Mouse (Mus musculus): ENCODE measurements around the gene S100a4. TPM values are rescaled to one million over a fixed set of nuclear protein-coding genes. Genes with fewer than 3 reads are reported as not detected.
A peak's percentile ranks its signal among the peaks of the same experiment; 100 is the strongest.

Gene S100a4
- not detected in 2 replicates for polyA plus RNA-seq (2015; fragmentation: Nextera tagmentation; extraction: Ambion mirVana)

GRCm38 (mm10) chr3:90603623-90604022 is at the start of gene S100a4:
Gene S100a4, plus strand, starts transcription at chr3:90603771.
- peaks cover 9% of the 10 kb centered on the region for H3K4me1 ChIP-seq (replicated peaks)
- H3K4me2 ChIP-seq: no peak within 1 kb of the TSS
- ATAC-seq (ENCODE audit: low read depth): no peak
- H3K9ac ChIP-seq: no peak within 1 kb of the TSS
- WGBS: 61% methylated on average over 3 of the region's 3 CpGs
- no peaks in the 10 kb centered on the region for H3K36me3 ChIP-seq
- H3K27me3 ChIP-seq: no peaks in the 10 kb centered on the region
- H3K9me3 ChIP-seq: no peaks in the 10 kb centered on the region
- H3K27ac ChIP-seq (replicated peaks): no peak within 1 kb of the TSS
- no peak within 1 kb of the TSS for H3K4me3 ChIP-seq

- H3K9me3 ChIP-seq: no peaks in the 10 kb centered on the region
- H3K9ac ChIP-seq: no peak overlapping the region
- no peak overlapping the region for H3K4me3 ChIP-seq
- H3K36me3 ChIP-seq: no peaks in the 10 kb centered on the region
- no peak overlapping the region; the same call in 1 of the 2 replicates for H3K27ac ChIP-seq (replicated peaks)
- H3K27me3 ChIP-seq: no peaks in the 10 kb centered on the region
- H3K4me1 ChIP-seq (replicated peaks): no peaks in the 10 kb centered on the region
- peak; percentile 86 for ATAC-seq (ENCODE audit: low read depth)
- H3K4me2 ChIP-seq: no peak overlapping the region
- WGBS: 40% methylated on average over 5 of the region's 5 CpGs
Observed at GRCm38 (mm10) chr3:90555954-90556353, 47.6 kb upstream of the S100a4 start.

- no peaks in the 10 kb centered on the region for H3K27me3 ChIP-seq
- no peak for ATAC-seq (ENCODE audit: low read depth)
- H3K4me2 ChIP-seq: no peak within 1 kb of the TSS
- no peak within 1 kb of the TSS for H3K4me3 ChIP-seq
- H3K9ac ChIP-seq: no peak within 1 kb of the TSS
- 79% methylated on average over 6 of the region's 6 CpGs for WGBS
- H3K36me3 ChIP-seq: no peaks in the 10 kb centered on the region
- H3K4me1 ChIP-seq (replicated peaks): no peaks in the 10 kb centered on the region
- H3K27ac ChIP-seq (replicated peaks): no peak within 1 kb of the TSS
- no peaks in the 10 kb centered on the region for H3K9me3 ChIP-seq
Observed at GRCm38 (mm10) chr3:90560008-90560628, 43.5 kb upstream of the S100a4 start, which contains the start of gene S100a3. Gene S100a3, plus strand, starts transcription at chr3:90560578.

- Histone ChIP-seq H3K4me3 (no peak overlapping the region), H3K36me3 (no peaks in the 10 kb centered on the region), H3K4me1 (replicated peaks) (no peaks in the 10 kb centered on the region), H3K9ac (no peak overlapping the region), H3K4me2 (no peak overlapping the region), H3K27ac (replicated peaks) (no peak overlapping the region), H3K27me3 (no peaks in the 10 kb centered on the region), H3K9me3 (no peaks in the 10 kb centered on the region)
- ATAC-seq (ENCODE audit: low read depth): no peak
- WGBS: 89% methylated on average over 5 of the region's 5 CpGs
Observed at GRCm38 (mm10) chr3:90574691-90575090, 28.9 kb upstream of the S100a4 start.

- no peaks in the 10 kb centered on the region for H3K9me3 ChIP-seq
- H3K4me3 ChIP-seq: no peak overlapping the region
- no peak overlapping the region for H3K9ac ChIP-seq
- H3K4me2 ChIP-seq: no peak overlapping the region
- no peak for ATAC-seq (ENCODE audit: low read depth)
- WGBS: 89% methylated on average over 3 of the region's 3 CpGs
- no peaks in the 10 kb centered on the region for H3K4me1 ChIP-seq (replicated peaks)
- H3K36me3 ChIP-seq: no peaks in the 10 kb centered on the region
- H3K27me3 ChIP-seq: no peaks in the 10 kb centered on the region
- no peak overlapping the region for H3K27ac ChIP-seq (replicated peaks)
Observed at GRCm38 (mm10) chr3:90575320-90575719, 28.3 kb upstream of the S100a4 start.

GRCm38 (mm10) chr3:90576351-90577001 is 27.1 kb upstream of the S100a4 start:
- Histone ChIP-seq H3K4me2 (no peak overlapping the region), H3K4me1 (replicated peaks) (no peaks in the 10 kb centered on the region), H3K4me3 (no peak overlapping the region), H3K36me3 (no peaks in the 10 kb centered on the region), H3K9me3 (no peaks in the 10 kb centered on the region), H3K27ac (replicated peaks) (no peak overlapping the region), H3K9ac (no peak overlapping the region), H3K27me3 (no peaks in the 10 kb centered on the region)
- ATAC-seq (ENCODE audit: low read depth): no peak
- WGBS: 79% methylated on average over 10 of the region's 10 CpGs

GRCm38 (mm10) chr3:90579433-90579832 is 24.1 kb upstream of the S100a4 start:
- ATAC-seq (ENCODE audit: low read depth): no peak
- Histone ChIP-seq H3K27ac (replicated peaks) (no peak overlapping the region), H3K4me1 (replicated peaks) (no peaks in the 10 kb centered on the region), H3K9ac (no peak overlapping the region), H3K4me2 (no peak overlapping the region), H3K36me3 (no peaks in the 10 kb centered on the region), H3K4me3 (no peak overlapping the region), H3K9me3 (no peaks in the 10 kb centered on the region), H3K27me3 (no peaks in the 10 kb centered on the region)
- WGBS: 82% methylated on average over 7 of the region's 7 CpGs

GRCm38 (mm10) chr3:90581141-90581540 is 22.4 kb upstream of the S100a4 start:
- no peaks in the 10 kb centered on the region for H3K9me3 ChIP-seq
- H3K27ac ChIP-seq (replicated peaks): no peak overlapping the region
- WGBS: 92% methylated on average over 5 of the region's 5 CpGs
- H3K9ac ChIP-seq: no peak overlapping the region
- H3K4me1 ChIP-seq (replicated peaks): no peaks in the 10 kb centered on the region
- no peak overlapping the region for H3K4me2 ChIP-seq
- H3K4me3 ChIP-seq: no peak overlapping the region
- no peak for ATAC-seq (ENCODE audit: low read depth)
- H3K27me3 ChIP-seq: no peaks in the 10 kb centered on the region
- no peaks in the 10 kb centered on the region for H3K36me3 ChIP-seq

- 86% methylated on average over 1 of the region's 1 CpGs for WGBS
- Histone ChIP-seq H3K4me3 (no peak overlapping the region), H3K27ac (replicated peaks) (no peak overlapping the region), H3K36me3 (no peaks in the 10 kb centered on the region), H3K4me2 (no peak overlapping the region), H3K9ac (no peak overlapping the region), H3K4me1 (replicated peaks) (no peaks in the 10 kb centered on the region), H3K27me3 (no peaks in the 10 kb centered on the region), H3K9me3 (no peaks in the 10 kb centered on the region)
- ATAC-seq (ENCODE audit: low read depth): no peak
Observed at GRCm38 (mm10) chr3:90582156-90582555, 21.4 kb upstream of the S100a4 start.

GRCm38 (mm10) chr3:90582556-90582955 is 21.0 kb upstream of the S100a4 start:
- no peaks in the 10 kb centered on the region for H3K9me3 ChIP-seq
- ATAC-seq (ENCODE audit: low read depth): no peak
- H3K27ac ChIP-seq (replicated peaks): no peak overlapping the region
- no peaks in the 10 kb centered on the region for H3K4me1 ChIP-seq (replicated peaks)
- H3K9ac ChIP-seq: no peak overlapping the region
- no peaks in the 10 kb centered on the region for H3K36me3 ChIP-seq
- WGBS: 83% methylated on average over 4 of the region's 4 CpGs
- H3K27me3 ChIP-seq: no peaks in the 10 kb centered on the region
- no peak overlapping the region for H3K4me2 ChIP-seq
- H3K4me3 ChIP-seq: no peak overlapping the region

- H3K4me1 ChIP-seq (replicated peaks): no peaks in the 10 kb centered on the region
- H3K27me3 ChIP-seq: no peaks in the 10 kb centered on the region
- H3K9ac ChIP-seq: no peak overlapping the region
- no peaks in the 10 kb centered on the region for H3K9me3 ChIP-seq
- 68% methylated on average over 3 of the region's 3 CpGs for WGBS
- ATAC-seq (ENCODE audit: low read depth): no peak
- H3K4me2 ChIP-seq: no peak overlapping the region
- no peaks in the 10 kb centered on the region for H3K36me3 ChIP-seq
- no peak overlapping the region for H3K4me3 ChIP-seq
- no peak overlapping the region for H3K27ac ChIP-seq (replicated peaks)
Observed at GRCm38 (mm10) chr3:90583893-90584292, 19.7 kb upstream of the S100a4 start.

GRCm38 (mm10) chr3:90585595-90585994 is 18.0 kb upstream of the S100a4 start:
- H3K36me3 ChIP-seq: no peaks in the 10 kb centered on the region
- no peak overlapping the region for H3K9ac ChIP-seq
- H3K4me2 ChIP-seq: no peak overlapping the region
- H3K27me3 ChIP-seq: no peaks in the 10 kb centered on the region
- H3K4me3 ChIP-seq: no peak overlapping the region
- no peaks in the 10 kb centered on the region for H3K4me1 ChIP-seq (replicated peaks)
- no peaks in the 10 kb centered on the region for H3K9me3 ChIP-seq
- ATAC-seq (ENCODE audit: low read depth): 0 out of 2 replicates have a peak, but pooled peaks have one; percentile 40
- no peak overlapping the region for H3K27ac ChIP-seq (replicated peaks)
- WGBS: 34% methylated on average over 5 of the region's 5 CpGs
